Mouse (Mus musculus): ENCODE data around the gene Srp54b. TPM values are rescaled to one million over a fixed set of nuclear protein-coding genes. Genes with fewer than 3 reads are reported as not detected.
"Not testable (repeated sequence)": the region's sequence is repeated elsewhere in the genome, so short reads cannot be mapped to it uniquely, and the experiment has no call there.

The Srp54b gene
- polyA plus RNA-seq, 1 experiment from 2014 or later, result 67.5 TPM

GRCm38 (mm10) chr12:55189127-55189526, 34.2 kb downstream of the Srp54b start:
- not testable (repeated sequence) for H3K27ac ChIP-seq (ENCODE audit: low read length); H3K27me3 ChIP-seq (ENCODE audit: control insufficient read depth, insufficient read depth, low read depth, low read length); H3K4me3 ChIP-seq (ENCODE audit: low read depth, low read length); H3K4me1 ChIP-seq (ENCODE audit: control insufficient read depth, insufficient read depth, low read length); H3K9me3 ChIP-seq (replicated peaks; ENCODE audit: control insufficient read depth, low read length, poor library complexity, severe bottlenecking); ATAC-seq; H3K36me3 ChIP-seq (ENCODE audit: control insufficient read depth, insufficient read depth, low read length); H3K4me2 ChIP-seq (ENCODE audit: low read length); H3K9ac ChIP-seq (ENCODE audit: low read depth, low read length)
- no CpG with 5 or more reads among the region's 5 CpGs for WGBS

DNA sequence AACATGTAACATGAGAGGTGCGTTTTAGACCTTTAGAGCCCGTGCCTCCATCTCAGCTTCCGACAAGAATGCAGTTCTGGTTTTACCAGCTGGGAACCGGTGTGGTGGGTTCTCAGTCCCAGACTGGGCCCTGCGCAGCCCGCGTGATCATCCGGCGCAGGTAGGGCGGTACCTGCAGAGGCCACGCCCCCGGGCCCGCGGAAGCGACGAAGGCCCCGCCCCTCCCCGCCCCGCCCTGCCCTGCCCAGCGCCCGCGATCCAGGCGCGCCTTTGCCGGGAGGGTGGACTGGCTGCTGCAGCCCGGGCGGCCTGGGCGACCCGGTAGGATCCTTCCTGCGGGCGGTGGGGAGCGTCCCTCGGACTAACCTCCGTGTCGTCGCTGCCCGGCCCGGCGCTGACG, 44.4 kb downstream of the Srp54b start, which contains the start of gene 1700047I17Rik2:
1700047I17Rik2 (plus strand) TSS at position 287 of the 400 bp plus-strand sequence.
- ATAC-seq, result peak; percentile 97
- WGBS, result no CpG with 5 or more reads among the region's 40 CpGs
- H3K4me3 ChIP-seq (ENCODE audit: low read depth, low read length); H3K4me1 ChIP-seq (ENCODE audit: control insufficient read depth, insufficient read depth, low read length); H3K9me3 ChIP-seq (replicated peaks; ENCODE audit: control insufficient read depth, low read length, poor library complexity, severe bottlenecking); H3K36me3 ChIP-seq (ENCODE audit: control insufficient read depth, insufficient read depth, low read length); H3K4me2 ChIP-seq (ENCODE audit: low read length); H3K9ac ChIP-seq (ENCODE audit: low read depth, low read length); H3K27me3 ChIP-seq (ENCODE audit: control insufficient read depth, insufficient read depth, low read depth, low read length); H3K27ac ChIP-seq (ENCODE audit: low read length): not testable (repeated sequence)

GRCm38 (mm10) chr12:55199799-55200198, 44.9 kb downstream of the Srp54b start:
- not testable (repeated sequence) for H3K27me3 ChIP-seq (ENCODE audit: control insufficient read depth, insufficient read depth, low read depth, low read length); H3K4me1 ChIP-seq (ENCODE audit: control insufficient read depth, insufficient read depth, low read length); H3K9me3 ChIP-seq (replicated peaks; ENCODE audit: control insufficient read depth, low read length, poor library complexity, severe bottlenecking); H3K4me2 ChIP-seq (ENCODE audit: low read length); H3K36me3 ChIP-seq (ENCODE audit: control insufficient read depth, insufficient read depth, low read length); H3K4me3 ChIP-seq (ENCODE audit: low read depth, low read length); H3K27ac ChIP-seq (ENCODE audit: low read length); H3K9ac ChIP-seq (ENCODE audit: low read depth, low read length)
- peak; percentile 72 for ATAC-seq
- WGBS, result no CpG with 5 or more reads among the region's 18 CpGs

GRCm38 (mm10) chr12:55212944-55213343, 58.0 kb downstream of the Srp54b start:
- ATAC-seq; H3K9me3 ChIP-seq (replicated peaks; ENCODE audit: control insufficient read depth, low read length, poor library complexity, severe bottlenecking); H3K27ac ChIP-seq (ENCODE audit: low read length); H3K4me2 ChIP-seq (ENCODE audit: low read length); H3K27me3 ChIP-seq (ENCODE audit: control insufficient read depth, insufficient read depth, low read depth, low read length); H3K9ac ChIP-seq (ENCODE audit: low read depth, low read length); H3K4me1 ChIP-seq (ENCODE audit: control insufficient read depth, insufficient read depth, low read length); H3K36me3 ChIP-seq (ENCODE audit: control insufficient read depth, insufficient read depth, low read length); H3K4me3 ChIP-seq (ENCODE audit: low read depth, low read length): not testable (repeated sequence)
- no CpG with 5 or more reads among the region's 6 CpGs for WGBS

DNA sequence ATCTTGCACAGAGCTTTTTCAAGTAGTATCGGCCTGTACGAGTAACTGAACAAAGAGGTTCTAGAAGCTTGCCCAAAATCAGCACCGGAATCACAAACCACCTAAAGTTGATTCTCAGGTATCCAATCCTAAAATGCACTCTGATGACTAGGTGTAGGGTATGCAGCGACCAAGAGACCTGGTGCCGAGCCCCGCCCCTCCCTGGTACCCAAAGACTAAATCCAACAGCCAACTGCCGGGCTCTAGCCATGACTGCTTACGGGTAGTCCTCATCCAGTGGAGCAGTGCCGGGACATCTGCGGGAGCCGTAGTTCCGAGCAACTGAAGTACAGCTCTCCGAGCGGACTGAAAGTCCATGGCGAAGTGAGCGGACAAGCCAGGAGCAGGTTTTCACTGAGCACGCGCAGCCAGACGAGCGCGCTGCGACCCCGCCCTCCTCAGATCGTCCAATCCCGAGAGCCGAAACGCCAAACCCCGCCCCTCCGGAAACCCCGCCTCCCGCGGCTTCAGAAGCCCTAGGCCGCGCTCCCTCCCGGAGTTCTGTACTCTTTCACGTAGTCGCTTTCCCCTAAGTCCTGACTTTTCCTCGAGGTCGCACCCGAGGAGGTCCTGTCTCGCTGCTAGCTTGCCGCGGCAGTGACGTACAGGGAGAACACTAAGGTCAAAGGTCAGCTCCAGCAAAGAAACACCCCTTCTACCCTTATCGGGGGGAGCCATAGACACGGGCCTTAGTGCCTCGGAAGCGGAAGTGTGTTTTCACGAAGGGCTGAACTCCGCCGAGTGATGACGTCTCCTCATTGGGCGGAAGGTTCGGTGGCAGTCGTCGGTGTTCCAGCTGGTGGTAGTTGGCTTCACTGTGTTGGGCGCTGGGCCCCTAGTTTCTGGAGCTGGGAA, 75.0 kb downstream of the Srp54b start, which contains the start of gene Srp54c:
Srp54c (plus strand) TSS at position 543 of the 894 bp plus-strand sequence.
- ATAC-seq, result peak; percentile 99
- H3K4me3 ChIP-seq (ENCODE audit: low read depth, low read length), result peak within 1 kb of the TSS; percentile 32
- not testable (repeated sequence) for H3K36me3 ChIP-seq (ENCODE audit: control insufficient read depth, insufficient read depth, low read length); H3K27me3 ChIP-seq (ENCODE audit: control insufficient read depth, insufficient read depth, low read depth, low read length); H3K4me2 ChIP-seq (ENCODE audit: low read length); H3K9ac ChIP-seq (ENCODE audit: low read depth, low read length); H3K9me3 ChIP-seq (replicated peaks; ENCODE audit: control insufficient read depth, low read length, poor library complexity, severe bottlenecking); H3K4me1 ChIP-seq (ENCODE audit: control insufficient read depth, insufficient read depth, low read length); H3K27ac ChIP-seq (ENCODE audit: low read length)
- no CpG with 5 or more reads among the region's 57 CpGs for WGBS

GRCm38 (mm10) chr12:55230520-55230861, 75.6 kb downstream of the Srp54b start:
- H3K4me1 ChIP-seq (ENCODE audit: control insufficient read depth, insufficient read depth, low read length); H3K9me3 ChIP-seq (replicated peaks; ENCODE audit: control insufficient read depth, low read length, poor library complexity, severe bottlenecking); H3K36me3 ChIP-seq (ENCODE audit: control insufficient read depth, insufficient read depth, low read length); H3K4me2 ChIP-seq (ENCODE audit: low read length); H3K27ac ChIP-seq (ENCODE audit: low read length); H3K9ac ChIP-seq (ENCODE audit: low read depth, low read length); H3K27me3 ChIP-seq (ENCODE audit: control insufficient read depth, insufficient read depth, low read depth, low read length); ATAC-seq: not testable (repeated sequence)
- 0% methylated on average over 9 of the region's 25 CpGs for WGBS
- H3K4me3 ChIP-seq (ENCODE audit: low read depth, low read length), result peak overlapping the region; percentile 32

Other genes with a start within 250 kb of the Srp54b start
- not detected in 2 replicates for gene Gm20403, start 168.6 kb upstream of the Srp54b start, polyA plus RNA-seq (2015; fragmentation: Nextera tagmentation; extraction: Ambion mirVana)
- gene Baz1a, start 140.8 kb upstream of the Srp54b start, polyA plus RNA-seq (2015; fragmentation: Nextera tagmentation; extraction: Ambion mirVana), result 1.9 and 5.1 TPM in 2 replicates
- 32.2 and 32.6 TPM in 2 replicates for gene 2700097O09Rik, start 75.0 kb upstream of the Srp54b start, polyA plus RNA-seq (2015; fragmentation: Nextera tagmentation; extraction: Ambion mirVana)
- 203 and 209 TPM in 2 replicates for gene Srp54a, start 74.8 kb upstream of the Srp54b start, polyA plus RNA-seq (2015; fragmentation: Nextera tagmentation; extraction: Ambion mirVana)
- gene Fam177a, start 30.6 kb upstream of the Srp54b start, polyA plus RNA-seq (2015; fragmentation: Nextera tagmentation; extraction: Ambion mirVana), result 71.6 and 80.9 TPM in 2 replicates
- gene 1700047I17Rik2, start 44.5 kb downstream of the Srp54b start, polyA plus RNA-seq (2015; fragmentation: Nextera tagmentation; extraction: Ambion mirVana), result not detected in 2 replicates
- gene Srp54c, start 75.1 kb downstream of the Srp54b start, polyA plus RNA-seq (2015; fragmentation: Nextera tagmentation; extraction: Ambion mirVana), result 75.1 and 85.2 TPM in 2 replicates
- 8.6 and 9.7 TPM in 2 replicates for gene 1110008L16Rik, start 144.5 kb downstream of the Srp54b start, polyA plus RNA-seq (2015; fragmentation: Nextera tagmentation; extraction: Ambion mirVana)
- 21.6 and 26.8 TPM in 2 replicates for gene Ppp2r3c, start 147.9 kb downstream of the Srp54b start, polyA plus RNA-seq (2015; fragmentation: Nextera tagmentation; extraction: Ambion mirVana)
- gene Psma6, start 229.1 kb downstream of the Srp54b start, polyA plus RNA-seq (2015; fragmentation: Nextera tagmentation; extraction: Ambion mirVana), result 401 and 405 TPM in 2 replicates